Mouse (Mus musculus): ENCODE data around the gene Rab6b. TPM values are rescaled to one million over a fixed set of nuclear protein-coding genes. Genes with fewer than 3 reads are reported as not detected.
A peak's percentile ranks its signal among the peaks of the same experiment; 100 is the strongest.

Gene Rab6b
- total and polyA plus RNA-seq, 2 experiments, result 0.02 to 0.37 TPM

DNA sequence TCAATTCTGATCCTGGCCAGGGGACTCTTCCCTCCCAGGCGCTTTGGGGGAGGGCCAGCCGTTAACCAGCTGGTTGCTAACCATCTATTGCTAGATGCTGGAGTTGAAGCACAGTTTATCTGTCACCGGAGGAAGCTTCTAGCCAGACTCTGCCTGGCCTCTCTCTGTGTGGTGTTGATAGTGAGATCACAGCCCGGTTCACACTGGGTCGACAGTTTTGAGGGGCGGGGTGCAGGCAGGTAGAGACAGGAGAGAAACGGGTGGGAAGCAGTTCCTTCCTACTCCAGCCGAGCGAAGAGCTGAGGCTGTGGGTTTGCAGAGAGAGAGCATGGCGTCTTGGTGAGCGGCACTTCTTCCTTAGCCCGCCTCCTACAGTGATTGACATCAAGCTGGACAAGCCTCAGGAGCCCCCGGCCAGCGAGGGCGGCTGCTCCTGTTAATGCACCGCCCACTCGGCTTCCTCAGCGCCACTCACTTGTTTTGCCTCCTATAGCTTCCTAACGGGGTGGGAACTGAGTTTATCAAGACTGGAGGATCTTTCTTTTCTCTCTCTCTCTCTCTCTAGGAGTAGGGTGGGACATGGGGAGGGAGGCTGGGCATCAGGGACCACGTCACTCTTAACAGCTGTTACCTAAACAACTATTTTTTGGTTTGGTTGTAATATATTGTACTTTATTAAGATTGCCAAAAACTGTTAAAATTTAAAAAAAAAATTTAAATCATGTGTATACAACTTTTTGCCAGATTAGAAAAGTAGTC is 69.4 kb downstream of the Rab6b start:
- no peak for DNase-seq (ENCODE audit: extremely low read depth, low read depth, low spot score)
- H3K27me3 ChIP-seq (ENCODE audit: control insufficient read depth, insufficient read depth, low read length), result no peaks in the 10 kb centered on the region
- WGBS, result 8% methylated on average over 20 of the region's 20 CpGs
- H3K36me3 ChIP-seq (ENCODE audit: control insufficient read depth, insufficient read depth, low read length), result no peaks in the 10 kb centered on the region
- H3K4me1 ChIP-seq (ENCODE audit: control insufficient read depth, insufficient read depth, low read length), result no peaks in the 10 kb centered on the region
- H3K4me3 ChIP-seq (ENCODE audit: insufficient read depth, low read depth, low read length), result peak overlapping the region; percentile 27; the same call in 1 of the 2 replicates
- no peaks in the 10 kb centered on the region for H3K79me2 ChIP-seq (ENCODE audit: control insufficient read depth, insufficient read depth, low read length)
- H3K9ac ChIP-seq (ENCODE audit: low read depth, low read length), result peak overlapping the region; percentile 42; the same call in 1 of the 2 replicates
- no peak overlapping the region for H3K27ac ChIP-seq (replicated peaks; ENCODE audit: insufficient read depth, low read depth, low read length)
- TF ChIP-seq POLR2A (IDR thresholded peaks at IDR 0.05; ENCODE audit: extremely low read depth, insufficient read depth, low read length) (no peak), CTCF (IDR thresholded peaks at IDR 0.05; ENCODE audit: low read depth, low read length) (no peak)

GRCm38 (mm10) chr9:103181886-103182285 is 70.3 kb downstream of the Rab6b start:
- Histone ChIP-seq H3K4me1 (ENCODE audit: control insufficient read depth, insufficient read depth, low read length) (no peaks in the 10 kb centered on the region), H3K36me3 (ENCODE audit: control insufficient read depth, insufficient read depth, low read length) (no peaks in the 10 kb centered on the region), H3K4me3 (ENCODE audit: insufficient read depth, low read depth, low read length) (no peak overlapping the region), H3K9ac (ENCODE audit: low read depth, low read length) (no peak overlapping the region), H3K27me3 (ENCODE audit: control insufficient read depth, insufficient read depth, low read length) (no peaks in the 10 kb centered on the region), H3K27ac (replicated peaks; ENCODE audit: insufficient read depth, low read depth, low read length) (no peak overlapping the region), H3K79me2 (ENCODE audit: control insufficient read depth, insufficient read depth, low read length) (no peaks in the 10 kb centered on the region)
- no peak for DNase-seq (ENCODE audit: extremely low read depth, low read depth, low spot score)
- no peak for TF ChIP-seq POLR2A (IDR thresholded peaks at IDR 0.05; ENCODE audit: extremely low read depth, insufficient read depth, low read length)
- TF ChIP-seq CTCF (IDR thresholded peaks at IDR 0.05; ENCODE audit: low read depth, low read length), result no peak
- WGBS, result 93% methylated on average over 8 of the region's 8 CpGs

GRCm38 (mm10) chr9:103184855-103185254 is 73.3 kb downstream of the Rab6b start:
- H3K27ac ChIP-seq (replicated peaks; ENCODE audit: insufficient read depth, low read depth, low read length), result no peak overlapping the region
- no peaks in the 10 kb centered on the region for H3K27me3 ChIP-seq (ENCODE audit: control insufficient read depth, insufficient read depth, low read length)
- H3K36me3 ChIP-seq (ENCODE audit: control insufficient read depth, insufficient read depth, low read length), result peaks cover 6% of the 10 kb centered on the region; the same call in 1 of the 2 replicates
- DNase-seq (ENCODE audit: extremely low read depth, low read depth, low spot score), result no peak
- no peak overlapping the region for H3K4me3 ChIP-seq (ENCODE audit: insufficient read depth, low read depth, low read length)
- no peaks in the 10 kb centered on the region for H3K79me2 ChIP-seq (ENCODE audit: control insufficient read depth, insufficient read depth, low read length)
- WGBS, result 77% methylated on average over 4 of the region's 4 CpGs
- H3K4me1 ChIP-seq (ENCODE audit: control insufficient read depth, insufficient read depth, low read length), result no peaks in the 10 kb centered on the region
- no peak overlapping the region for H3K9ac ChIP-seq (ENCODE audit: low read depth, low read length)
- TF ChIP-seq POLR2A (IDR thresholded peaks at IDR 0.05; ENCODE audit: extremely low read depth, insufficient read depth, low read length) (no peak), CTCF (IDR thresholded peaks at IDR 0.05; ENCODE audit: low read depth, low read length) (no peak)

DNA sequence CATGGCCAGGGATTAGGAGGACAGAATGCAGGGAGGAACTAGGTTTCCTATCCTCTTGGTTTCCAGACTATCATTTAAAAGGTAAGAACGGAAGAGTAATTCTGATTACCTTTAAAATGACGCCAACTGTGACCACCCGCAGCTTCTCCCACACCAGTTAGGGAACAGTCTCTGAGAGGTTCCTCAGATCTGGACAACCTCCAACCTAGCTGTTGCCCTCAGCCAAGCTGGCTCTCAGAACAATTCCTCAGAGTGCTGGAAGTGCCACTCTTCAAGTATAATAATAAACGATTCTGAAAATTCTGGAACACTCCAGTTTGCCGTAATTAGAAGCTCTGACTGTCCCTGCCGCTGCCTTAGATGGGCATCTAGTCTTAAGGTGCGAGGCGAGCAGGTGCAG is 74.4 kb downstream of the Rab6b start:
- Histone ChIP-seq H3K4me1 (ENCODE audit: control insufficient read depth, insufficient read depth, low read length) (no peaks in the 10 kb centered on the region), H3K27ac (replicated peaks; ENCODE audit: insufficient read depth, low read depth, low read length) (no peak overlapping the region), H3K79me2 (ENCODE audit: control insufficient read depth, insufficient read depth, low read length) (no peaks in the 10 kb centered on the region), H3K4me3 (ENCODE audit: insufficient read depth, low read depth, low read length) (no peak overlapping the region), H3K27me3 (ENCODE audit: control insufficient read depth, insufficient read depth, low read length) (no peaks in the 10 kb centered on the region), H3K9ac (ENCODE audit: low read depth, low read length) (no peak overlapping the region), H3K36me3 (ENCODE audit: control insufficient read depth, insufficient read depth, low read length) (peaks cover 10% of the 10 kb centered on the region)
- DNase-seq (ENCODE audit: extremely low read depth, low read depth, low spot score), result no peak
- 95% methylated on average over 8 of the region's 8 CpGs for WGBS
- TF ChIP-seq CTCF (IDR thresholded peaks at IDR 0.05; ENCODE audit: low read depth, low read length) (no peak), POLR2A (IDR thresholded peaks at IDR 0.05; ENCODE audit: extremely low read depth, insufficient read depth, low read length) (no peak)

DNA sequence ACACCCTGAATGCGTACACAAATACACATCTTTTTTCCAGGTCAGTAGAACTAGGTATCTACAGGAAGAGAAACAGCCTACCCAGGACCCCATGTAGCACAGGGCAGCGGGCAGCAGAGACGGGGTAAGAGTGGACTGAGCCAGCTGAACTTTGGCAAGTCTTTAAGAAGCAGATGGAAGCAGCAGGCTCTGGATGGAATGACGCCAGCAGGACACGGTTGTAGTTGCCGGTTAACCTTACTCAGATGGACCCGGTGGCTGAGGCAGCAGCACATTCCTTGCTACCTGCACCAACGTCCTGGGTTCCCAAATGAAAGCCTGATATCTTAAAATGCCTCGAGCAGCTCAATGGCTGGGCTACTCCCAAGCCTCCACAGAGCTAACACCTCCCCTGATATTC is 75.2 kb downstream of the Rab6b start:
- DNase-seq (ENCODE audit: extremely low read depth, low read depth, low spot score), result no peak

DNA sequence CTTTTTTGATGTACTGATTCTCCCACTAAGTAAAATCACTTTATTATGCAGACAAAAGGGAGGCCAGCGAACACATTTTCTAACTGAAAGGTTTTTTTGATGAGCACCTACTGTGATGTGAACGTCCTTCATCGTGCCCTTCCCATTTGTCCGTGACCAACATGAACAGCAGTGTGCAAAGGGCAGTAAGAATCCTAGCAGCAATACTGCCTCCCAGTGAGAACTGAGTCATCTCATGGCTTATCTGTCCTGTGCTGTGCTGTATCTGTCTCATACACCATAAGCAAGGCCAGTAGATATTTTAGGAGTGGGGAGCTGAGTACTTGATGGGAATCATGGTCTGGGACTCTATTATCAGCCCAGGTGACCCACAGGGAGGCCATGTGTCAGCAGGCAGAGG is 76.8 kb downstream of the Rab6b start:
- no peaks in the 10 kb centered on the region for H3K79me2 ChIP-seq (ENCODE audit: control insufficient read depth, insufficient read depth, low read length)
- H3K4me1 ChIP-seq (ENCODE audit: control insufficient read depth, insufficient read depth, low read length), result no peaks in the 10 kb centered on the region
- H3K27me3 ChIP-seq (ENCODE audit: control insufficient read depth, insufficient read depth, low read length), result no peaks in the 10 kb centered on the region
- no peak for DNase-seq (ENCODE audit: extremely low read depth, low read depth, low spot score)
- no peak overlapping the region for H3K9ac ChIP-seq (ENCODE audit: low read depth, low read length)
- 91% methylated on average over 4 of the region's 4 CpGs for WGBS
- no peak overlapping the region for H3K27ac ChIP-seq (replicated peaks; ENCODE audit: insufficient read depth, low read depth, low read length)
- peaks cover 20% of the 10 kb centered on the region for H3K36me3 ChIP-seq (ENCODE audit: control insufficient read depth, insufficient read depth, low read length)
- TF ChIP-seq POLR2A (IDR thresholded peaks at IDR 0.05; ENCODE audit: extremely low read depth, insufficient read depth, low read length), result no peak
- TF ChIP-seq CTCF (IDR thresholded peaks at IDR 0.05; ENCODE audit: low read depth, low read length), result no peak
- H3K4me3 ChIP-seq (ENCODE audit: insufficient read depth, low read depth, low read length), result no peak overlapping the region

More for the DNA sequence above, 75.2 kb downstream of the Rab6b start:
- H3K27me3 ChIP-seq (ENCODE audit: control insufficient read depth, insufficient read depth, low read length), result no peaks in the 10 kb centered on the region
- H3K27ac ChIP-seq (replicated peaks; ENCODE audit: insufficient read depth, low read depth, low read length), result no peak overlapping the region
- no peaks in the 10 kb centered on the region for H3K4me1 ChIP-seq (ENCODE audit: control insufficient read depth, insufficient read depth, low read length)
- no peak overlapping the region for H3K9ac ChIP-seq (ENCODE audit: low read depth, low read length)
- H3K79me2 ChIP-seq (ENCODE audit: control insufficient read depth, insufficient read depth, low read length), result no peaks in the 10 kb centered on the region
- H3K4me3 ChIP-seq (ENCODE audit: insufficient read depth, low read depth, low read length), result no peak overlapping the region
- TF ChIP-seq CTCF (IDR thresholded peaks at IDR 0.05; ENCODE audit: low read depth, low read length) (no peak), POLR2A (IDR thresholded peaks at IDR 0.05; ENCODE audit: extremely low read depth, insufficient read depth, low read length) (no peak)
- WGBS, result 66% methylated on average over 9 of the region's 9 CpGs
- peaks cover 14% of the 10 kb centered on the region for H3K36me3 ChIP-seq (ENCODE audit: control insufficient read depth, insufficient read depth, low read length)
